In the genomic region with DNA sequence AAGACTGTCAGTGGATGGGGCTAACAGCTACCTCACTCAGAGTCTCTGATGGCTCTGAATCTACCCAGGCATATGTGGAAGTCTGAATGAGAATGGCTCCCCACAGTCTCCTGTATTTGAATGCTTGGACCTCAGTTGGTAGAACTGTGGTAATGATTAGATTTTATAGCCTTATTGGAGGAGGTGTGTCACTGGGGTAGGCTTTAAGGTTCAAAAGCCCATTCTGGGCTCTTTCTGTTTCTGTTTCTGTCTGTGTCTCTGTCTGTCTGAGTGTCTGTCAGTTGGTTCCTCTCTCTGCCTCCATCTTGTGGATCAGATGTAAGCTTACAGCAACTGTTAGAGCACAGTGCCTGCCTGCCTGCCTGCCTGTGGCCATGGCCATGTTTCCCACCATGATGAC, we compare ENCODE assay signal across 25 mouse cellular contexts. TPM values are rescaled to one million over a fixed set of nuclear protein-coding genes. Genes with fewer than 3 reads are reported as not detected.
DNase-seq lines count a peak whose midpoint lies in the region; ATAC-seq and TF ChIP-seq lines count a peak whose summit lies in the region.
"Had no signal": no experiment of that assay in that cellular context is flagged by ENCODE, and none has a peak within 500 bp of the region (broad histone marks: within the 10 kb centered on the region; RNA-seq: fewer than 3 reads in every experiment).

No protein-coding gene starts in this region.

- peak; percentile 6 for DNase-seq in induced T-regulatory cell, adult 2 months (ENCODE audit: low read depth)
- DNase-seq in neural tube, embryonic 10.5 days (ENCODE audit: extremely low spot score, low spot score): no peak
- no peak for DNase-seq in cerebellum, adult 11-12 months
- DNase-seq in right cerebral cortex, postnatal 14 days: no peak
- DNase-seq: adrenal gland, adult 8-10 months; adrenal gland, postnatal 25 days; cerebellum, adult 18-20 months; cerebellum, adult 9-10 months; cerebellum, postnatal 14 days; forebrain, postnatal 0 days; gastrocnemius, postnatal 10 days; gastrocnemius, postnatal 36 days; heart, adult 2 months had no signal

- no peaks in the 10 kb centered on the region for H3K27me3 ChIP-seq in intestine, postnatal 0 days (replicated peaks; ENCODE audit: control insufficient read depth, insufficient read depth, low read length)
- H3K27me3 ChIP-seq in small intestine, adult 2 months (ENCODE audit: control insufficient read depth, insufficient read depth, low read length): no peaks in the 10 kb centered on the region
- H3K27me3 ChIP-seq: embryonic facial prominence, embryonic 12.5 days; embryonic facial prominence, embryonic 15.5 days; heart, embryonic 13.5 days; hindbrain, embryonic 12.5 days; hindbrain, embryonic 15.5 days had no signal

- ATAC-seq in intestine, postnatal 0 days: peak; percentile 80
- ATAC-seq: activated CD4-positive, CD25-positive, alpha-beta regulatory T cell, adult 4 months; forebrain, embryonic 14.5 days; forebrain, postnatal 0 days had no signal

- H3K4me3 ChIP-seq in intestine, postnatal 0 days (ENCODE audit: low read depth, low read length): no peak overlapping the region
- H3K4me3 ChIP-seq in small intestine, adult 2 months (ENCODE audit: low read depth, low read length): peak overlapping the region; percentile 34
- H3K4me3 ChIP-seq: embryonic facial prominence, embryonic 12.5 days; embryonic facial prominence, embryonic 15.5 days; heart, adult 2 months; heart, embryonic 10.5 days; heart, embryonic 13.5 days; hindbrain, embryonic 12.5 days; hindbrain, embryonic 15.5 days had no signal

- no peak overlapping the region; the same call in 1 of the 2 replicates for H3K27ac ChIP-seq in intestine, postnatal 0 days (ENCODE audit: low read depth, low read length)
- peak overlapping the region; percentile 80 for H3K27ac ChIP-seq in small intestine, adult 2 months (ENCODE audit: insufficient read depth, low read depth, low read length)
- H3K27ac ChIP-seq: embryonic facial prominence, embryonic 12.5 days; embryonic facial prominence, embryonic 15.5 days; heart, adult 2 months; heart, embryonic 10.5 days; heart, embryonic 13.5 days; hindbrain, embryonic 12.5 days; hindbrain, embryonic 15.5 days had no signal

- H3K9ac ChIP-seq in intestine, postnatal 0 days (ENCODE audit: low read depth, low read length): no peak overlapping the region
- H3K9ac ChIP-seq: embryonic facial prominence, embryonic 12.5 days; embryonic facial prominence, embryonic 15.5 days; forebrain, postnatal 0 days; heart, embryonic 13.5 days; hindbrain, embryonic 12.5 days; hindbrain, embryonic 15.5 days had no signal

- peak; percentile 58 for TF ChIP-seq CTCF in intestine, postnatal 0 days (IDR thresholded peaks at IDR 0.05; ENCODE audit: low read depth)
- no peak for TF ChIP-seq CTCF in small intestine, adult 2 months (IDR thresholded peaks at IDR 0.05; ENCODE audit: extremely low read depth, insufficient read length, insufficient replicate concordance, low read depth, low read length)

- H3K4me1 ChIP-seq in intestine, postnatal 0 days (replicated peaks; ENCODE audit: control insufficient read depth, insufficient read depth, low read length): no peaks in the 10 kb centered on the region
- H3K4me1 ChIP-seq in small intestine, adult 2 months (ENCODE audit: control insufficient read depth, insufficient read depth, insufficient read length, low read length): peaks cover 11% of the 10 kb centered on the region; the same call in 1 of the 2 replicates
- H3K4me1 ChIP-seq: embryonic facial prominence, embryonic 12.5 days; embryonic facial prominence, embryonic 15.5 days; heart, embryonic 10.5 days; heart, embryonic 13.5 days; hindbrain, embryonic 12.5 days; hindbrain, embryonic 15.5 days had no signal

- peak overlapping the region; percentile 33 for H3K4me2 ChIP-seq in intestine, postnatal 0 days (replicated peaks; ENCODE audit: low read depth)
- H3K4me2 ChIP-seq: embryonic facial prominence, embryonic 12.5 days; embryonic facial prominence, embryonic 15.5 days; heart, embryonic 13.5 days; hindbrain, embryonic 12.5 days; hindbrain, embryonic 15.5 days had no signal

- TF ChIP-seq POLR2A in small intestine, adult 2 months (IDR thresholded peaks at IDR 0.05; ENCODE audit: low read depth, low read length): no peak

- no peaks in the 10 kb centered on the region for H3K36me3 ChIP-seq in intestine, postnatal 0 days (ENCODE audit: control insufficient read depth, insufficient read depth)
- no peaks in the 10 kb centered on the region for H3K36me3 ChIP-seq in small intestine, adult 2 months (ENCODE audit: control insufficient read depth, insufficient read depth, low read length)
- H3K36me3 ChIP-seq: embryonic facial prominence, embryonic 12.5 days; embryonic facial prominence, embryonic 15.5 days; heart, embryonic 10.5 days; heart, embryonic 13.5 days; hindbrain, embryonic 12.5 days; hindbrain, embryonic 15.5 days had no signal

- no peaks in the 10 kb centered on the region for H3K9me3 ChIP-seq in intestine, postnatal 0 days (ENCODE audit: control insufficient read depth)
- H3K9me3 ChIP-seq: embryonic facial prominence, embryonic 12.5 days; embryonic facial prominence, embryonic 15.5 days; heart, embryonic 10.5 days; heart, embryonic 13.5 days; hindbrain, embryonic 12.5 days; hindbrain, embryonic 15.5 days had no signal

RNA-seq across cellular contexts. Expression of a gene that starts 1.5 kb away (rescaled TPM):
- 13.3 and 14.1 TPM in 2 replicates for polyA plus RNA-seq in intestine, postnatal 0 days (2015; fragmentation: Nextera tagmentation; extraction: Ambion mirVana)
- 40.9 and 113 TPM in 2 replicates for polyA plus RNA-seq in small intestine, adult 2 months (2012; rRNA removed)
- polyA plus RNA-seq: activated CD4-positive, CD25-positive, alpha-beta regulatory T cell, adult 4 months; brain, embryonic 14.5 days; forebrain, embryonic 11.5 days; forebrain, embryonic 14.5 days; forebrain, postnatal 0 days; heart, embryonic 10.5 days; hindbrain, embryonic 12.5 days; hindbrain, embryonic 15.5 days had no signal

RNA-seq across cellular contexts. Expression of a gene that starts 34.9 kb away (rescaled TPM):
- 9.3 and 9.5 TPM in 2 replicates for polyA plus RNA-seq in intestine, postnatal 0 days (2015; fragmentation: Nextera tagmentation; extraction: Ambion mirVana)
- 12.2 and 16.9 TPM in 2 replicates for polyA plus RNA-seq in small intestine, adult 2 months (2012; rRNA removed)

RNA-seq across cellular contexts. Expression of a gene that starts 55.9 kb away (rescaled TPM):
- polyA plus RNA-seq in intestine, postnatal 0 days (2015; fragmentation: Nextera tagmentation; extraction: Ambion mirVana): 6.0 and 7.2 TPM in 2 replicates
- polyA plus RNA-seq in small intestine, adult 2 months (2012; rRNA removed): 1.4 and 2.9 TPM in 2 replicates

RNA-seq across cellular contexts. Expression of a gene that starts 57.9 kb away (rescaled TPM):
- polyA plus RNA-seq in intestine, postnatal 0 days (2015; fragmentation: Nextera tagmentation; extraction: Ambion mirVana): 85.8 and 87.1 TPM in 2 replicates
- 10.2 and 14.5 TPM in 2 replicates for polyA plus RNA-seq in small intestine, adult 2 months (2012; rRNA removed)

RNA-seq across cellular contexts. Expression of a gene that starts 58.5 kb away (rescaled TPM):
- 0.17 and 0.21 TPM in 2 replicates for polyA plus RNA-seq in intestine, postnatal 0 days (2015; fragmentation: Nextera tagmentation; extraction: Ambion mirVana)
- 47.3 and 140 TPM in 2 replicates for polyA plus RNA-seq in small intestine, adult 2 months (2012; rRNA removed)
- polyA plus RNA-seq: embryonic facial prominence, embryonic 12.5 days; forebrain, embryonic 11.5 days; forebrain, embryonic 14.5 days; forebrain, postnatal 0 days; heart, embryonic 10.5 days; heart, embryonic 13.5 days; hindbrain, embryonic 15.5 days had no signal
